Mouse (Mus musculus) lung, embryonic 16.5 days (tissue): ENCODE results near the gene Zfp346. TPM values are rescaled to one million over a fixed set of nuclear protein-coding genes. Genes with fewer than 3 reads are reported as not detected.
"Not testable (repeated sequence)": the region's sequence is repeated elsewhere in the genome, so short reads cannot be mapped to it uniquely, and the experiment has no call there.

Experiments used
- ATAC-seq: fragments of 200-750 bp; cut with Nextera tagmentation; 2 replicates; pipeline ENCODE4 v1.8.0; 2017; ENCODE audit warnings: low read depth, mild to moderate bottlenecking, moderate library complexity
- H3K27ac ChIP-seq: fragments of 300-500 bp; sonication (generic); 2 replicates; pipeline ENCODE4 v1.5.1; 2014; ENCODE audit warnings: mild to moderate bottlenecking, control low read depth, low read length
- H3K27me3 ChIP-seq: fragments of 300-500 bp; sonication (generic); 2 replicates; pipeline ENCODE4 v1.6.1; 2014; ENCODE audit warnings: low read depth, low read length, mixed read lengths; ENCODE audit not compliant: control insufficient read depth, insufficient read depth
- H3K36me3 ChIP-seq: fragments of 300-500 bp; sonication (generic); 2 replicates; pipeline ENCODE4 v1.6.1; 2014; ENCODE audit warnings: low read length; ENCODE audit not compliant: control insufficient read depth, insufficient read depth
- H3K4me1 ChIP-seq: fragments of 300-500 bp; sonication (generic); replicated peaks from 2 replicates; pipeline ENCODE4 v1.6.1; 2014; ENCODE audit warnings: low read length, mixed read lengths; ENCODE audit not compliant: control insufficient read depth, insufficient read depth
- H3K4me2 ChIP-seq: fragments of 300-500 bp; sonication (generic); 2 replicates; pipeline ENCODE4 v1.6.1; 2014; ENCODE audit warnings: low read depth, low read length, control low read depth
- H3K4me3 ChIP-seq: fragments of 300-500 bp; sonication (generic); 2 replicates; pipeline ENCODE4 v1.5.1; 2014; ENCODE audit warnings: mild to moderate bottlenecking, low read length, control low read depth
- H3K9ac ChIP-seq: fragments of 300-500 bp; sonication (generic); 2 replicates; pipeline ENCODE4 v1.6.1; 2014; ENCODE audit warnings: low read length, control low read depth
- H3K9me3 ChIP-seq: fragments of 300-500 bp; sonication (generic); 2 replicates; pipeline ENCODE4 v1.6.1; 2016; ENCODE audit warnings: low read length; ENCODE audit not compliant: control insufficient read depth
- WGBS: fragments of 180-500 bp; shearing (Covaris S2); extraction: QIAGEN DNeasy Blood & Tissue Kit; methylation state at CpG from one replicate; pipeline ENCODE4 v1.1.7; 2014; 5-methylcytosine and 5-hydroxymethylcytosine counted together
- polyA plus RNA-seq: library from polyadenylated mRNA; unstranded; fragments of >200 nt; fragmentation: Nextera tagmentation; extraction: Ambion mirVana; gene quantifications from 2 replicates; pipeline ENCODE4 v1.2.1, GENCODE M21; 2015

Gene Zfp346
- polyA plus RNA-seq, result 15.1 and 20.0 TPM in 2 replicates

- no peaks in the 10 kb centered on the region for H3K36me3 ChIP-seq
- under 1% methylated on average over 66 of the region's 66 CpGs for WGBS
- peak within 1 kb of the TSS; percentile 70 for H3K4me3 ChIP-seq
- H3K27me3 ChIP-seq, result no peaks in the 10 kb centered on the region
- ATAC-seq, result peak; percentile 98
- peak within 1 kb of the TSS; percentile 84 for H3K9ac ChIP-seq
- H3K27ac ChIP-seq, result peak within 1 kb of the TSS; percentile 77
- H3K4me1 ChIP-seq, result peaks cover 11% of the 10 kb centered on the region
- no peaks in the 10 kb centered on the region for H3K9me3 ChIP-seq
- H3K4me2 ChIP-seq, result peak within 1 kb of the TSS; percentile 88
Measured at GRCm38 (mm10) chr13:55105045-55105952, at the start of gene Zfp346. Gene Zfp346 (plus strand): TSS chr13:55105311.

- no peaks in the 10 kb centered on the region for H3K27me3 ChIP-seq
- WGBS, result 96% methylated on average over 2 of the region's 2 CpGs
- no peaks in the 10 kb centered on the region for H3K9me3 ChIP-seq
- H3K27ac ChIP-seq, result no peak overlapping the region
- H3K36me3 ChIP-seq, result 0 out of 2 replicates have a peak, but pooled peaks cover 3% of the 10 kb centered on the region
- H3K4me2 ChIP-seq, result no peak overlapping the region
- no peak overlapping the region for H3K4me3 ChIP-seq
- ATAC-seq, result no peak
- no peaks in the 10 kb centered on the region for H3K4me1 ChIP-seq
- H3K9ac ChIP-seq, result no peak overlapping the region
Measured at GRCm38 (mm10) chr13:55058042-55058441, 47.1 kb upstream of the Zfp346 start.

GRCm38 (mm10) chr13:55063276-55063675 lies 41.8 kb upstream of the Zfp346 start:
- Histone ChIP-seq H3K4me2 (no peak overlapping the region), H3K36me3 (no peaks in the 10 kb centered on the region), H3K4me3 (no peak overlapping the region), H3K27ac (no peak overlapping the region), H3K9me3 (no peaks in the 10 kb centered on the region), H3K4me1 (no peaks in the 10 kb centered on the region), H3K9ac (no peak overlapping the region), H3K27me3 (no peaks in the 10 kb centered on the region)
- no peak for ATAC-seq
- 60% methylated on average over 2 of the region's 2 CpGs for WGBS

- no peaks in the 10 kb centered on the region for H3K4me1 ChIP-seq
- H3K9ac ChIP-seq, result no peak overlapping the region
- no peaks in the 10 kb centered on the region for H3K36me3 ChIP-seq
- no peak overlapping the region for H3K27ac ChIP-seq
- no peaks in the 10 kb centered on the region for H3K9me3 ChIP-seq
- 45% methylated on average over 7 of the region's 7 CpGs for WGBS
- no peaks in the 10 kb centered on the region for H3K27me3 ChIP-seq
- H3K4me2 ChIP-seq, result no peak overlapping the region
- H3K4me3 ChIP-seq, result no peak overlapping the region
- ATAC-seq, result peak; percentile 47; the same call in 1 of the 2 replicates
Measured at GRCm38 (mm10) chr13:55069719-55070118, 35.4 kb upstream of the Zfp346 start.

- H3K9me3 ChIP-seq, result no peaks in the 10 kb centered on the region
- H3K36me3 ChIP-seq, result peaks cover 5% of the 10 kb centered on the region; the same call in 1 of the 2 replicates
- H3K9ac ChIP-seq, result no peak overlapping the region
- H3K4me3 ChIP-seq, result no peak overlapping the region
- no peak overlapping the region for H3K27ac ChIP-seq
- ATAC-seq, result no peak
- no peaks in the 10 kb centered on the region for H3K27me3 ChIP-seq
- H3K4me2 ChIP-seq, result no peak overlapping the region
- WGBS, result 3% methylated on average over 3 of the region's 3 CpGs
- H3K4me1 ChIP-seq, result no peaks in the 10 kb centered on the region
Measured at GRCm38 (mm10) chr13:55071322-55071721, 33.8 kb upstream of the Zfp346 start.

GRCm38 (mm10) chr13:55075597-55075996 lies 29.5 kb upstream of the Zfp346 start:
- 46% methylated on average over 5 of the region's 5 CpGs for WGBS
- H3K36me3 ChIP-seq, result peaks cover 5% of the 10 kb centered on the region; the same call in 1 of the 2 replicates
- ATAC-seq, result no peak
- H3K27ac ChIP-seq, result no peak overlapping the region
- H3K9me3 ChIP-seq, result no peaks in the 10 kb centered on the region
- no peak overlapping the region for H3K9ac ChIP-seq
- H3K4me1 ChIP-seq, result no peaks in the 10 kb centered on the region
- H3K27me3 ChIP-seq, result no peaks in the 10 kb centered on the region
- no peak overlapping the region for H3K4me2 ChIP-seq
- H3K4me3 ChIP-seq, result no peak overlapping the region

GRCm38 (mm10) chr13:55092588-55092987 lies 12.5 kb upstream of the Zfp346 start:
- Histone ChIP-seq H3K9ac (no peak overlapping the region), H3K4me1 (no peaks in the 10 kb centered on the region), H3K27me3 (no peaks in the 10 kb centered on the region), H3K4me3 (no peak overlapping the region), H3K36me3 (peaks cover 3% of the 10 kb centered on the region; the same call in 1 of the 2 replicates), H3K9me3 (no peaks in the 10 kb centered on the region), H3K27ac (no peak overlapping the region), H3K4me2 (no peak overlapping the region)
- no peak for ATAC-seq
- WGBS, result 62% methylated on average over 4 of the region's 4 CpGs

- not testable (repeated sequence) for H3K27ac ChIP-seq, H3K4me1 ChIP-seq, H3K27me3 ChIP-seq, H3K9ac ChIP-seq, H3K36me3 ChIP-seq, H3K4me2 ChIP-seq, H3K9me3 ChIP-seq, H3K4me3 ChIP-seq, ATAC-seq
- WGBS, result 87% methylated on average over 3 of the region's 3 CpGs
Measured at GRCm38 (mm10) chr13:55097841-55098240, 7.3 kb upstream of the Zfp346 start.

GRCm38 (mm10) chr13:55099066-55099725 lies 5.9 kb upstream of the Zfp346 start:
- 21% methylated on average over 20 of the region's 20 CpGs for WGBS
- Histone ChIP-seq H3K36me3 (no peaks in the 10 kb centered on the region), H3K4me2 (peak overlapping the region; percentile 66), H3K27ac (peak overlapping the region; percentile 94), H3K4me3 (peak overlapping the region; percentile 90), H3K27me3 (no peaks in the 10 kb centered on the region), H3K4me1 (peaks cover 5% of the 10 kb centered on the region), H3K9ac (peak overlapping the region; percentile 97), H3K9me3 (no peaks in the 10 kb centered on the region)
- ATAC-seq, result no peak
